Mouse (Mus musculus): Measurements from ENCODE around the gene Zdhhc14.

GRCm38 (mm10) chr17:5660317-5661080 lies 168.1 kb downstream of the Zdhhc14 start:
- no peak for TF ChIP-seq CTCF (IDR thresholded peaks at IDR 0.05; ENCODE audit: low read depth)
- TF ChIP-seq EP300 (optimal IDR thresholded peaks at IDR 0.05), result no peak
